Mouse (Mus musculus): Measurements from ENCODE around the gene Gsdma3.
"Not testable (repeated sequence)": the region's sequence is repeated elsewhere in the genome, so short reads cannot be mapped to it uniquely, and the experiment has no call there.

Gene Gsdma3

GRCm38 (mm10) chr11:98668984-98669383, 42.8 kb downstream of the Gsdma3 start:
- no peak for DNase-seq (ENCODE audit: low spot score in 2 of 2)

DNA sequence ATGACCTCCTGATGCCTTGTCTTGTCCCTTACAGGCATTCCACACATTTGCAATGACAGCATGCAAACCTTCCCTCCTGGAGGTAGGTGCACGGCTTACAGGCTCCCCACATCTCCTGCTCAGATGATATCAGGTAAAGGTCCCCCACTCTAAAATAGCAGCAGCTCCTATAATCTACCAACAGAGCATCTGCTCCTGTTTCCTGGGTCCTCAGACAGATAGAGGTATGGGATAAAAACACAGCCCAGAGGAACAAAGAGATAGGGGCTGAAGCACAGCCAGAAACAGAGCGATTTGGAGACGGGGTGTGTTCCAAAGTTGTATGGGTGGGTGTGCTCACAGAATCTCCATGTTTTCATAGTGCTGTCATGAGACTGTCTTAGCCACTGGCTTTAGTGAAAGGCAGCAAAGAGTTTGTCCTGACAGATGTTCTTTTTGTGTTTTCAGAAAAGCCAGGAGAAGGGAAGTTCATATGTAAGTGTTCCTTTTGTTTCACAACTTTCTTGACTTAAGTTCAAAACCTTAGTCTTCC, 45.2 kb downstream of the Gsdma3 start:
- DNase-seq (ENCODE audit: low spot score in 2 of 2) = no peak

DNA sequence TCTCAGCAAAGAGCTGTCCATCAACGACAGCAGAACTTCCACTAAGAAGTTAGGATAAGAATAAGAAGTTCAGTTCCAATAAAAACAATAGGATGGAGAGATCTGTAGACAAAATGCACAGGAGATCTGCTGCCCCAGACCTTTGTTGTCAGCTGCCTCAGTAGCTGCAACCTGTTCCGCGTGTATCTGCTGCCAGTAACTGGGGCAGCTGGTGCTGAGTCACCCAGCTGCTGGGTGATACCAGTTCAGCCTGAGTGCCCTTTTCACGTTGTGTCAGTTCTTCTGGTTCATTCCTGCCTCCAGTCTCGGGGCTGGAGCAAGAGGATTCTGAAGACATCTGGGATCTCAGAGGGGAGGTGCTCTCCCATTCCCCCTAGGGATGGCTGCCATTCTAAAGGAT, 45.7 kb downstream of the Gsdma3 start:
- DNase-seq (ENCODE audit: low spot score in 2 of 2) = no peak

DNA sequence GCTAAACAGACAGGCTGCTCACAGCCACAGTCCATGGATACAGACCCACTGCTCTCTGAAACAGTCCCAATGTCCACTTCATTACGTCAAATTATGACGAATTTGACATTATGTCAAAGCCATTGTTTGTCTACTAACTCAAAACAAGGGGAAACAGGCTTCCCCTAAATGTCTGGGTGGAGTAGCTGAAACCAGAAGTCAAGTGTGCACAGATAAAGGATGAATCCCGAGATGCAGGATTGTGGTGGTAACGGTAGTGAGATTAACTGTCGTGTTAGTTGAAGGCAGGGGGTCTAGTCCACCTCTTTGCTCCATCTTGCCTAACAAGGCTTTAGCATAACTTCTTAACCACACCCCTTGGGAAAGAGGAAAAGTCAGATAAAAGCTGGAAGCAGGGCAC, 46.3 kb downstream of the Gsdma3 start:
- no peak for DNase-seq (ENCODE audit: low spot score in 2 of 2)

DNA sequence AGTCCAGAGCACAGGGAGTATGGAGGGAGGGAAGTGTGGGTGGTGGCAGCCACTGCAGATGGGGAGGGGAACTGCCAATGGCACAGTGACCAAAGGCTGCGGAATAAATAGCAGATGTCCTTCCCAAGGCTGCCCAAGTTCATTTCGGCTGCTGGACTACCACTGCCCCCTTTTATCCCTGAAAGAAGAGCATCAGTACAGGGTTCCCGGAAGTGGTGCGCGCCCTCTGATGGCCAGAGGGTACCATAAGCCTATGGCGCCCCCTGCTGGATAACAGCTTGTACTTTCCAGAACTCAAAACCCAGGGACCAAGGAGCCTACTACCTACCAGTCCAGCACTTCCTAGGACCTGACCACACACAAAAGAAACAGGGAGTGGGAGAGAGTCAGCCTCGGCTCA, 47.0 kb downstream of the Gsdma3 start:
- DNase-seq (ENCODE audit: low spot score in 2 of 2) = peak; percentile 43

DNA sequence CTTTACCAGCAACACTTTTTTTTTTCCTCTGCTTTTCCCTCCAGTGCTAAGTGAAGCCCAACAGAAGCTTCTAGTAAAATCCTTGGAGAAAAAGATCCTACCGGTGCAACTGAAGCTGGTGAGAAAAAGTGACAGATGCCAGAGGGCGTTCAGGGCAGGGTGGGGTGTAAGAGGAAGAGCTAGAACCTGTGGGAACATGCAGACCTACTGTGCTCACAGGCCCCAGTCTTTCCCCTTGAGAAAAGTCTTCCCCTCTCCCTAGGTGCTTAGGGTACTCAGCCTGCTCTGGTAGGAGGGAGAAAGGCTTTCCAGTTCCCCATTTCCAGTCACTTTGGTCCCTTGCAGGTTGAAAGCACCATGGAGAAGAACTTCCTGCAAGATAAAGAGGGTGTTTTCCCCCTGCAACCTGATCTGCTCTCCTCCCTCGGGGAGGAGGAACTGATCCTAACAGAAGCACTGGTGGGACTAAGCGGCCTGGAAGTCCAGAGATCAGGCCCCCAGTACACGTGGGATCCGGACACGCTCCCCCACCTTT, 49.7 kb downstream of the Gsdma3 start:
- DNase-seq (ENCODE audit: low spot score in 2 of 2) = no peak

GRCm38 (mm10) chr11:98680023-98680422, 53.9 kb downstream of the Gsdma3 start:
- no peak for DNase-seq (ENCODE audit: low spot score in 2 of 2)

- not testable (repeated sequence) for DNase-seq (ENCODE audit: low spot score in 2 of 2)
Measured at GRCm38 (mm10) chr11:98680595-98680994, 54.4 kb downstream of the Gsdma3 start.

- DNase-seq (ENCODE audit: low spot score in 2 of 2) = no peak
Measured at GRCm38 (mm10) chr11:98681186-98681585, 55.0 kb downstream of the Gsdma3 start.

DNA sequence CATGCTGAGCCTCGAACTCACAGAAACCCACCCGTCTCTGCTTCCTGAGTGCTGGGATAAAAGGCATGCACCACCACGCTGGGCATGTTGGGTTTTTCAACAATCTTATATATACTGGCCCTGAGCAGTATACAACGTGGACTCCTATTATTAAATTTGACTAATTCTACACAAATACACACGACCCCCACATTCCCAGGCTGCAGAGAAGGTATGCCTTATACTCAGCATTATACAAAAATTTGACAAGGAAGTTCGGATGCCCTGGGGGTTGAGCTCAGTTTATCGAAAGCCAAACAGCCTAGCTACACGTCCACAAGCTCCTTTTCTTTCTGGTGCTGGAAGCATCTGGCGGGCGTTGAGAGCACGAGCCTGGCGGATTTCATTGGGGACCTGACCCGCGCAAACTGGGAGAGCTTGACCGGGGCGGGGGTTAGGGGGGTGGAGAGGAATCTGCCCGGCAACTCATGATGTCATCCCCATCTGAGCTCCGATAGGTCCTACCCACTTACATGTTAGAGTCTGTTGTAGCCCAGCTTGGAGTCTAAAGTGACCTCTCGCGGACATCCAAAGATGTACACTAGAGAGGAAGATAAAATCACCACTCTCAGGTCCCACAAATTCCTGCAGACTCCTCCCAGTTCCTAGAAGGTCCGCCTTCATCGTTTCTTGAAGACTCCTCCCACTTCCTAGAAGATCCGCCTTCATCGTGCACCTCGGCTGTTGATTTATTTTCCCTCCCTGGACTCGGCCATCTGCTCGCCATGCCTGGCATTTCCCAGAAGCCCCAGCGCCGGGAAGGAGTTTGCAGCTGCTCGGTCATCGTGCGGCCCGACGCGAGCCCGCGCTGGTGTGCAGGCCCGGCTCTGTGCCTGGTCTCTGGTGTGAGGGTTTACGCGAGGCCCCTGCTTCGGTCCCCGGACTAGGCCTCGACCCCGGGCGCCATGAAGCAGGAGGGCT, 55.9 kb downstream of the Gsdma3 start, which contains the start of gene Psmd3:
Gene Psmd3, plus strand, starts transcription at position 769 of the 960 bp plus-strand sequence.
- DNase-seq (ENCODE audit: low spot score in 2 of 2) = peak; percentile 97 to 100

DNA sequence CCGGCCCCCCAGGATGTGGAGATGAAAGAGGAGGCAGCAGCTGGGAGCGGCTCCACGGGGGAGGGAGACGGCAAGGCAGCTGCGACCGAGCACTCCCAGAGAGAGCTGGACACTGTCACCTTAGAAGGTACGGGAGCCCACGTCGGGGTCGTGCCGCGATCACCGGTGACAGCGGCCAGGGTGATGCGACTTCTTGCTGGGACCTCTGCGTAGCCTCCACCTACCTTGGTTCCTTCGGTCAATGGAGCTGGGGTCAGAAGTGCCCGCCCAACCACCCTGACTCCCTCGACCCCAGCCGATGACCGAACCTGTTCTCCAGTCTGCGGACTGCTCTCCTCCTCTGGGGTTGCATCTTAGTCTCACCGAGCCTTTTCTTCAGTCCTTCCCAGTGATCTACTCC, 56.7 kb downstream of the Gsdma3 start:
- DNase-seq (ENCODE audit: low spot score in 2 of 2) = no peak

DNA sequence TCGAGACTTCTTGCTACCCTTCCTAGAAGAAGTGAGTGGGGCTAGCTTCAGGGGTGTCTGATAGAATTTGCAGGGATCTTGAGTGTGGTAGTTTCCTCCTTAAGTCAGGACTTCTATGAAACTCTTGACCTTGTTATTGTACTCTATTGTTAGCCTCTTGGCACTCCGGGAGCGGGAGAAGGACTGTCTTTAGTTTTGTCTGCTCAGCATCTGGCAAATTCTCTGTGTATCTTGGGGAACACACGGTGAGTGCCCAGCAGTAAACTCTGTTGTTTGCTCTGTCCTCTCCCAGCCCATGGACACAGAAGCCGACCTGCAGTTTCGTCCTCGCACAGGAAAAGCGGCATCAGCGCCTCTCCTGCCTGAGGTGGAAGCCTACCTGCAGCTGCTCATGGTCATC, 59.5 kb downstream of the Gsdma3 start:
- DNase-seq (ENCODE audit: low spot score in 2 of 2) = no peak

- no peak for DNase-seq (ENCODE audit: low spot score in 2 of 2)
Measured at GRCm38 (mm10) chr11:98686976-98687375, 60.8 kb downstream of the Gsdma3 start.

Data from right cerebral cortex, adult 2 months (tissue).